Mouse (Mus musculus) adrenal gland, postnatal 4 days (tissue): ENCODE results near the gene Phactr1. TPM values are rescaled to one million over a fixed set of nuclear protein-coding genes. Genes with fewer than 3 reads are reported as not detected.

Experiments used
- DNase-seq, 2 experiments: peaks; one replicate each; pipeline ENCODE4 v3.0.0; 2021 to 2022; ENCODE audit warnings: low spot score in 2 of 2, mixed read lengths in 2 of 2
- total RNA-seq, 2 experiments: library from RNA; stranded (reverse); gene quantifications; 2 replicates each; pipeline ENCODE4 v1.2.3; 2021

Phactr1 gene
- total RNA-seq, 2 experiments from 2014 or later = 20.1 to 23.7 TPM

DNA sequence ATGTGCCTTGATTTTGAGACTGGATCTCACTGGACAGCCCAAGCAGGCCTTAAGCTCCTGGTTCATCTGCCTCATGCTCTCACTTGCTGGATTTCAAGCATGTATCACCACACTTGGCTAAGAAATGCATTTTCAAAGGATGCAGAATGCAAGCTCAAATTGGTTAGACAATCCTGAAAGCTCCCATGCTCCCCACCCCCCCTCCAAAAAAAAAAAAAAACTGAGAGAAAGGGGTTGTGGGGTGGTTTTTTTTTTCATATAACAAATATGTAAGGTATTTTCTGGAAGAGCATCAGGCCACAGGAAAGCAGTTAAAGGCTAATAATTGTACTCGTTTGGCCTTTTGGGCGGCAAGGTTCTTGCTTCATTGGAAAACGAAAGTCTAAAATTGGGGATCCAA, 432.7 kb downstream of the Phactr1 start:
- DNase-seq = no peak

DNA sequence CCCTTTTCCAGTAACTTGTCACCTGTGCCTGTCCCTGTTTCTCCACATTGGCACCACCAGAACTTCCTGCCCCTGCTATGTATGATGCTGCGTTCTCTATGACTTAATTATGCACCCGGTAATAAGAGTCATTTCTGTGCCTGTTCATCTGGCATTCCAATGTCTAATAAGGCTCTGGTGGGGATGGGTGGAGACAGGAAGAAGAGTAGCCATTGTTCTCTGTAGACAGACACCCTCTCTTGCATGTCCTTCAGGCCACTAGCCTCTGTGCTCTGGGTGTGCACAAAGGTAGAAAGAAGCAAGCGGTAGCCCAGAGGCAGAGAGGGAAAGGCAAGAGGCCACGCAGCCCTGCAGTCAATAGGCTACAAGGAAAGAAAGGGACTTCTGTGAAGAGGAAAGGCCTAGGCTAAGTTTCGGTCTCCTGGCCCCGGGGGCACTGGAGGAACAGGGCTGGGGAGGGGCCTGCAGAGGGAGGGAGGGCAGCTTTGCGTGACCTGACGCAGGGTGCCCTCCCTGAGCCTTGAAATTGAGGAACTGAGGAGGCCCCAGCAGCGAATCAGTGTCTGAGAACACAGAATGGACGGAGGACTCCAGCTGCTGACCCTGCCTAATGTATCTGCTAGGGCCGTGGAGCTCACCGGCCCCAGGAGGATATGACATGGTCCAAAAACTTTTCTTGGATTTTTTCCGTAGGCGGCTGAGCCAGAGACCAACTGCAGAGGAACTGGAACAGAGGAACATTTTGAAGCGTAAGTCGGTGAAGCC, 442.1 kb downstream of the Phactr1 start:
- no peak for DNase-seq

GRCm38 (mm10) chr13:43123895-43124682, 443.7 kb downstream of the Phactr1 start:
- DNase-seq = no peak

DNA sequence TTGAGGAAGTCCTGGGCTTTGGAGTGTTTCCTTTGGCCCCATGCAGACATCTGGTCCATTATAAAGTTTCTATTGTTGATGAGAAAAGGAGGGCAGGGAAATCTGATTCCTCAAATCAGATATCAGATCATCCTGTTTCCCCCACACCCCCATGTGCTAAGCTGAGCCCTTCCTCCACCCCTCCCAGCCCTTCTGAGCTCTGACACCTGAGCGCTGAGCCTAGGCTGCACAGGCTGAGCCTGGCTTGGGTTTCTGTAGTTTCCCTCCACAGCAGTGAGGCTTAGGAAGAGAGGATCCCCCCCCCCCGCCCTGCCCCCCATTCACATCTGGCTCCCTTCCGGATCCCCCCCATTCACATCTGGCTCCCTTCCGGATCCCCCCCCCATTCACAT, 444.3 kb downstream of the Phactr1 start:
- DNase-seq = no peak

DNA sequence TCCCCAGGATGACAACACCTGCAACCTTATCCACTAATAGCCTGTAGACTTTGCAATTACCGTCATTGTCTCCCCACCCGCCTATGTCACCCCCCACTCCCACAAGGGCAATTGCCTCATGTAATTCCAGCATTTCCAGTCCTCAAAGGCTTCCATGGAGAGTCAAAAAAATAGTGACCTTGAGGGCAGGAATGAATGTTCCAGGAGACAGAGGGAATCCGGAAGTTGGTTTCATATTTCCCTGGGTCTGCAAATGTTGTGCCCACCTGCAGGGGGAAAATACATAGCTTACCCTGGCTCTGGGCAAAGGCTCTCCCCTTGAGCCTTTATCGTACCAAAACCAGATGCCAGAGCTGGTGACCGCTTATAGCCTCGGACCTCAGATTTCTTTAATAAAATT, 449.7 kb downstream of the Phactr1 start:
- DNase-seq = no peak

GRCm38 (mm10) chr13:43131741-43132191, 451.3 kb downstream of the Phactr1 start:
- no peak for DNase-seq

- no peak for DNase-seq
These were observed 452.4 kb downstream of the Phactr1 start for GRCm38 (mm10) chr13:43132859-43133258.

- no peak for DNase-seq
These were observed 453.0 kb downstream of the Phactr1 start for GRCm38 (mm10) chr13:43133400-43133799.

DNA sequence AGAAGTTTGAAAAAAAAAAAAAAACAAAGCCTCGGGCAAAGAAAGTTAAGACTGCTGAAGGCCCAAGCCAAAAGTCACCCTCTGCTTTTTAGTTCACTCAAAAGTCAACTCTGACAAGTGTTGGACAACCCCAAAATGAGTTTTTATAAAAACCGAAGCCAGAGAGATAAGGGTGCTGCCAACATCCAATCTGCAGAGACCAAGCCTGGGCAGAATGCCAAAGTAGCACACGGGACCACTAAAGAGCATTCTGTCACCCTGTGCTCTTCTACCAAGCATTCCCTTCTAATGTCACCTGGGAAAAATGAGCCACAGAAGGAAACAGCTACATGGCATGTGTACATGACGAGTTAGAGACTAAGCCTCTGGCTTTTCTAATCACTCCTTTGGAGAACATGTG, 454.0 kb downstream of the Phactr1 start:
- DNase-seq = no peak

- no peak for DNase-seq
These were observed 464.4 kb downstream of the Phactr1 start for GRCm38 (mm10) chr13:43144720-43145418.

- no peak for DNase-seq
These were observed 466.3 kb downstream of the Phactr1 start for GRCm38 (mm10) chr13:43146515-43147258.

- no peak for DNase-seq
These were observed 468.3 kb downstream of the Phactr1 start for GRCm38 (mm10) chr13:43148692-43149091.

GRCm38 (mm10) chr13:43149661-43150060, 469.2 kb downstream of the Phactr1 start:
- no peak for DNase-seq

DNA sequence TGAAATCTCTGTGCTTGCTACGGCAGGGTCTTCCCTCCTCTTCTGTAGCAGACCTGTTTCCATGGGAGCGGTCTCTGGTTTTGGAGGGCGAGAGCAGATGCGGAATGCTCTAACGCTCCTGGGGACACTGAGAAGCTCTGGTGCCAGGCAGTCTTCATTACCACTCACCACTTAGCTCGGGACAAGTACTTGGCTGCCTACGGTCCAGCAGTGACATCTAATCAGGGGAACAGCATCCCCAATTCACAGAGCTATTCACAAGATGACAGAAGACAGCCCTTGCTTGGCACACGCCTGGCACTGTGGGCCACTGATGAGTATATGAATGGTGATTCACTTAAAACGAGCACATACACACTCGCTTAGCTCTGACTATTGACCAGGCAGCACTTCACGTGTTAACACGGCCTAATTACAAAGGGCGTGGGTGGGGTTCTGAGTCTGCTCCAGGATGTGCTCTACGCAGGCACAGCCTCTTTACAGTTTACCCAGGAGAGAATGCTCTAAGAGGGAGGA, 471.6 kb downstream of the Phactr1 start:
- no peak for DNase-seq

GRCm38 (mm10) chr13:43157370-43157769, 476.9 kb downstream of the Phactr1 start:
- no peak for DNase-seq

DNA sequence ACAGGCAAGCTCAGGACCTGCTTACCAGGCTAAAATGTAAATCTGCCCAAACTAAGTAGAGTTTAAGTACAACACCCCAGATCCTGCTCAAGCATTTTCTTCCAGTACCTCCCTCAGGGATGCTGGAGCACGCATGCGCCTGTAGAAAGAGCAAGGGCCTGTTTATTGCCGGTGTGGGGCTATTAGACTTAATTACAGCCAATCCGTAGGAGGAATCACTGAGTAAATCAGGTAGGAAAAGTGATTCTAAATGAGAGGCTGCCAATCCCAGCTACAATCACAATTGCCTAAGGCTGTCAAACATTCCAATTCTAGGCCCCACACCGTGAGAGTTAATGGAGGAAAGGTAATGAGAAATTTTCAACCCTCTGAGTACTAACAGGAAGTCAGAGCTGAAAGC, 477.9 kb downstream of the Phactr1 start:
- no peak for DNase-seq

DNA sequence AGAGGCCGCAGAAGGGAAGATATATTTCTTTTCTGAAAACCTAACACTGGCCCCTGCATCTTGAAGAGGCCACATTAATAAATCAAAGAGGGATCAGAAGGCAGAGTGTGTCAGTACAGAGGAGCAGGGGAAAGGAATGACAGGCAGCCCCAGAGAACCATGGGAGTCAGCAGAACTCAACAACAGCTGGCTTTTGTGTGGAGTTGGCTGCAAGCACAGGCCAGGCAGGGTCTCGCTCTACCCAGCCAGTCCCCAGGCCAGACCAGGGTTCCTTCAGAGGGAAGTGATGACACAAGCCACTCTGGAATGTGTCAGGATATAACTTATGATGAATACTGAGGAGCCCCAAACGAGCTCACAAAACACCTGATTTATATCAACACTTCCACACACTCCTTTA, 479.0 kb downstream of the Phactr1 start:
- DNase-seq = no peak

DNA sequence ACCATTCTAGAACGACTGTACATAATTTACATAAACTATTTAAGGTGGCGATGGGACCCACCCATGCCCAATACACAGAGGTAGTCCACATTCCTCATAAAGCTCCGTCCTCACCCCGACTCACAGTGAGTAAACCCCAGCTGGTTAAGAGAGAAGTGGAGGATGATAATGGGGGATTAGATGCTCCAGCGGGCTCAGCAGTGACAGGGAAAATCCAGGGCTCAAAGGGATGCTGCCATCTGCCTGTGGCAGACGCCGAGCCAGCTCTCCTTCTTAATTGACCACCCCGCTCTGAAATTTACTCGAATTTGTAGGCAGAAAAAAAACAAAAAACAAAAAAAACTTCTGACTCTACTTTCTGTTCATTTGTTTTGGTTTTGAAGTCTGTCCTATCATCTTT, 487.3 kb downstream of the Phactr1 start:
- no peak for DNase-seq

DNA sequence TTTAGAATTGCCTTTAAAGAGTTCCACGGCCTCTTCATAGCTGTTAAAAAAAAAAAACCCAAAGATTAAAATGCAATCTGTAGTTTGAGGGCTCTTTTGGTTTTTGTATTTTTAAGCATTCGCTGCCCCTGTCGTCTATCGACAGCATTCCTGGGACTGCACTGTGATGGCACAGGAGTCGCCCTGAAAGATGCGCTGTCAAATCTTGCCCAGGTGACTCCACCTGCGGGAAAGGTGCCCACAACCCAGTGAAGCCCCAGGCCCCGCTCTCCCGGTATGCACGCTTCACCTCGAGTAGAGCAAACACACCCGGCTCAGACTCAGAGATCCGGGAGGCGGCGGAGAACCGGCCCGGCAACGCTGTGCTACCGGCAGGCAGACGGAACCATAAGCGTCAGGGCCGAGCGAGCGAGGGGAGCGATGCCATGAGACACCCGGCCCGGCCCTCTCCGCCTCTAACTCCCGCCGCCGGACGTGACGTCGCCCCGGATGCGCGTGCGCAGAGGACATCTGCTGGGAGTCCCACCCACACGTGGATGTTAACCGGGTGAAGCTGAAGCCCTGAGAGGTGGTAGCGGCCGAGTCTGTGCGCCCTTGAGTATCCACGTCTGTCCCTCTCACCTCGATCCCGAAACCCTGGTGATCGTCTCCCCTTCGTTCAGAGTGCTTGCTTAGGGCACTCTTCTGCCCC, 490.7 kb downstream of the Phactr1 start, which contains the start of gene Tbc1d7:
TSS of gene Tbc1d7 (minus strand) at position 482 of the 691 bp plus-strand sequence.
- DNase-seq = peak; percentile 98 to 99

DNA sequence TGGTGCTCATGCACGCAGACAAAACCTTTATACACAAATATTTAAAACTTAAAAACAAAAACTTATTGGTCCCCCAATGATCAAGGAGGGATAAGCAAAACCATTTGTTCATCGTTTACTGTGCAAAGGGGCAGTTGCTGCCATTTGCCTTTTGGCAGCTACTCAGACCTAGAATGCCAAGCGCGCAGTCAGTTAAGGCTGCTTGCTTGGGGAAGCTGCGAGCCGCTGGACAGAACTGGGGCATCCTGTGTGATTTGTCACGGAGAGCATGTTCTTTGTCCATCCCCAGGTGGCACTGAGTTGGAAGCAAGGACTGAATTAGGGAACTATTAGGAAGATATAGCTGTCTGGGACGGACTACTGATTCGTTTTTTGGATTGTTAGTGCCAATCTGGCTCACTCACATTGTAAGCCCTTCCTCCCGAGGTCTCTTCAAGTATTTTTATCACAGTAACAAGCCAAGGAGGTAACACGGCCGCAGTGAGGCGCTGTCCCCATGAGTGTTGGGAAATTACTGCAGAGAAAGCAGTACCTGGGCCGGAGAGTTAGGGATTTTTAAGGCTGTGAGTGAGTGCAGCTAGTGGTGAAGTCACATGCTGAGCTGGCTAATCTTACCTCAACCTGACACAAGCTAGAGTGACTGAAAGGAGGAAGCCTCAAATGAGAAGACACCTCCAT, 491.8 kb downstream of the Phactr1 start:
- no peak for DNase-seq
